Mouse (Mus musculus): ENCODE measurements around the gene Kdf1. TPM values are rescaled to one million over a fixed set of nuclear protein-coding genes. Genes with fewer than 3 reads are reported as not detected.
"Not testable (repeated sequence)": the region's sequence is repeated elsewhere in the genome, so short reads cannot be mapped to it uniquely, and the experiment has no call there.

The Kdf1 gene
- polyA plus RNA-seq, 1 experiment from 2014 or later = 0.50 TPM

DNA sequence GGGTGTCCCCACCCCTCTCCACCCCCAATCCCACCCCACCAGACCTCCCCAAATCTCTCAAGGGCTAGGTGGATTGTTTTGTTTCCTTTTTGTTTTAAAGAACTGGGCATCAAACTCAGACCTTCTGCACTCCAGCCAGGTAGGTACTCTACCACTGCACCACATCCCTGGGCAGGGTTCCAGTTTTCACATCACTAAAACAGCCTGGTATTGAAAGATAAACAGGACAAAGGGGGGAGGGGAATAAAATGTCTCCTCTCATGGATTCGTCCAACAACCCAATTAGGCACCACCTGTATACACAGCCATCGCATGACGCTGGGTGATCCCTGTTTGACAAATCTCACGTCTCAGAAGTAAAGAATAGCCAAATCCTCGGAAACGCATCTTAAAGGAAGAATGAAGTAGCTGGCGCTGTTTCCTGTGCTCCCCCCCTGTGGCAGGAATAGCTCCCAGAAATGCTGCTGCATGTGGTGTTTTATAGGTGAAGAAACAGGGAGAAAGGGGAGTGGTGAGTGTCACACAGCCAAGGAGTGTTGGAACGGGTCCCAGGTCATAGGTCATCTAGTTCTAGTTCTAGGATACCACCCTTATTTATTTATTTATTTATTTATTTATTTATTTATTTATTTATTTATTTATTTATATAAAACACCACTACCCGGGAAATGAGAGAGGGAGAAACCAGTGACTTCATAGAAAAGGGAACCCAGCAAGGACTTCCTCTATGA is 13.8 kb upstream of the Kdf1 start:
- Histone ChIP-seq H3K9ac (ENCODE audit: low read depth, low read length) (no peak overlapping the region), H3K36me3 (ENCODE audit: control insufficient read depth, insufficient read depth, low read length) (no peaks in the 10 kb centered on the region), H3K4me3 (ENCODE audit: low read length) (no peak overlapping the region), H3K9me3 (ENCODE audit: control insufficient read depth, low read length) (no peaks in the 10 kb centered on the region), H3K4me1 (ENCODE audit: control insufficient read depth, insufficient read depth, low read depth, low read length) (no peaks in the 10 kb centered on the region), H3K27ac (ENCODE audit: low read depth, low read length) (no peak overlapping the region), H3K4me2 (ENCODE audit: low read length) (no peak overlapping the region), H3K27me3 (replicated peaks; ENCODE audit: control insufficient read depth, insufficient read depth, low read length) (peaks cover 16% of the 10 kb centered on the region)
- WGBS = 70% methylated on average over 9 of the region's 9 CpGs
- no peak for ATAC-seq

DNA sequence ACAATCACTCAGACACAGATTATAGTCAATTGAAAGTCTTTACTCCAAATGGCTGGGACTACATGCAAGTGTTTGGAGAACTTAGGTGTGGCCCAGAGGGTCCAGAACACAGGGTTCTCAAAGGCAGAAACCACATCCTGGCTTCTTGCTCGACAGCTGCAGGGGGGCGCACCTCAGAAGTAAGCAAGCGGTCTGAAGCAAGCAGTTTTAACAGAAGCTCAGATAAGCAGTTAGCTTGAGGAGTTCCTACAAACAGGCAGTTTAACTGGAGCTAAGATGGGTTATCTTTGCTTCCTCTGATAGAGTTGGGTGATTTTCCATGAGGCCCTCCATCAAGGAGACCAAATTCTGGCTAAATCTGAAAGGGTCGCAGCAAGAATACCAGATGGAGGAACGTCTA is 12.2 kb upstream of the Kdf1 start:
- no peak for ATAC-seq
- H3K27me3 ChIP-seq (replicated peaks; ENCODE audit: control insufficient read depth, insufficient read depth, low read length) = peaks cover 6% of the 10 kb centered on the region
- no peaks in the 10 kb centered on the region for H3K4me1 ChIP-seq (ENCODE audit: control insufficient read depth, insufficient read depth, low read depth, low read length)
- H3K9ac ChIP-seq (ENCODE audit: low read depth, low read length) = no peak overlapping the region
- no peak overlapping the region for H3K4me2 ChIP-seq (ENCODE audit: low read length)
- no peak overlapping the region for H3K4me3 ChIP-seq (ENCODE audit: low read length)
- no peaks in the 10 kb centered on the region for H3K9me3 ChIP-seq (ENCODE audit: control insufficient read depth, low read length)
- no peak overlapping the region for H3K27ac ChIP-seq (ENCODE audit: low read depth, low read length)
- 73% methylated on average over 5 of the region's 5 CpGs for WGBS
- no peaks in the 10 kb centered on the region for H3K36me3 ChIP-seq (ENCODE audit: control insufficient read depth, insufficient read depth, low read length)

DNA sequence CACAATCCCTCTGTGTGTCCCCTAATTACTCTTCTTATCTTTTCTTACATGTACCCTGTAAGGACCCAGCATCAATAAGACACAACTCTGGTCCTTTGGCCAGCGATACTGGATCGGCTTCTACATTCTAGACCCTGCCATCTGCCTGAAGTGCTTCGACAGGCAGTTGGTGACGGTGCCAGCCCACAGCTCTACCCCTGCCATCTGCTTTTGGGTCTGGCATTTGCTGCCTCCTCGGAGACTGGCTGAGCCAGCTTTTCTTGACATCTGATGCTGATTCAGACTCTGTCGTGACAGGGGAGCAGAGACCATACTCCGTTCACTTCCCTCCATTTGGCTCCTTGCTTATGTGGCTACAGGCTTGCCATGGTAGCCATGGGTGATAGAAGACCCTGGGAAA is 9.8 kb upstream of the Kdf1 start:
- 60% methylated on average over 7 of the region's 7 CpGs for WGBS
- Histone ChIP-seq H3K27me3 (replicated peaks; ENCODE audit: control insufficient read depth, insufficient read depth, low read length) (peaks cover 2% of the 10 kb centered on the region; the same call in 1 of the 2 replicates), H3K9me3 (ENCODE audit: control insufficient read depth, low read length) (no peaks in the 10 kb centered on the region), H3K4me1 (ENCODE audit: control insufficient read depth, insufficient read depth, low read depth, low read length) (no peaks in the 10 kb centered on the region), H3K9ac (ENCODE audit: low read depth, low read length) (no peak overlapping the region), H3K36me3 (ENCODE audit: control insufficient read depth, insufficient read depth, low read length) (no peaks in the 10 kb centered on the region), H3K4me2 (ENCODE audit: low read length) (no peak overlapping the region), H3K4me3 (ENCODE audit: low read length) (no peak overlapping the region), H3K27ac (ENCODE audit: low read depth, low read length) (0 out of 2 replicates have a peak overlapping the region, but pooled peaks have one; percentile 24)
- peak; percentile 74; the same call in 1 of the 2 replicates for ATAC-seq

DNA sequence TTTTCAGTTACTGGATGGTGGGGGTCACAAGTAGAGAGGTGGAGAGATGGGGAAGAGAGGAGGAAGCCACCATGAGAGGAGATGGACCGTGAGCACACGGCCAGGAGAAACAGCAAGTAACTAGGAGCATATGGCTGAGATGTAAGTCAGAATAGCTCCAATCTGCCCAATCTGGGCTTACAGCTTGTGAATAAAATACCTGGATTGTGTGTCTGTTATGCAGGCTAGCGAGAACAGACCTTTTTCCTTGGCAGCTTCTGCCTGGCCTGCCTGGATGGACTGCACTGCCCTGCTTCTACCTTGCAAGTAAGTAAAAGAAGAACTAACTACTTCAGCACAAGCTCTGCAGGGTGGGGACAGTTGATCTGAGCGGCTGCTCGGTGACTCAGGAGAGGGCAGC is 7.7 kb upstream of the Kdf1 start:
- Histone ChIP-seq H3K27ac (ENCODE audit: low read depth, low read length) (no peak overlapping the region), H3K9me3 (ENCODE audit: control insufficient read depth, low read length) (no peaks in the 10 kb centered on the region), H3K4me2 (ENCODE audit: low read length) (no peak overlapping the region), H3K36me3 (ENCODE audit: control insufficient read depth, insufficient read depth, low read length) (no peaks in the 10 kb centered on the region), H3K4me1 (ENCODE audit: control insufficient read depth, insufficient read depth, low read depth, low read length) (no peaks in the 10 kb centered on the region), H3K4me3 (ENCODE audit: low read length) (no peak overlapping the region), H3K27me3 (replicated peaks; ENCODE audit: control insufficient read depth, insufficient read depth, low read length) (peaks cover 5% of the 10 kb centered on the region; the same call in 1 of the 2 replicates), H3K9ac (ENCODE audit: low read depth, low read length) (no peak overlapping the region)
- no peak for ATAC-seq
- WGBS = 84% methylated on average over 5 of the region's 5 CpGs

DNA sequence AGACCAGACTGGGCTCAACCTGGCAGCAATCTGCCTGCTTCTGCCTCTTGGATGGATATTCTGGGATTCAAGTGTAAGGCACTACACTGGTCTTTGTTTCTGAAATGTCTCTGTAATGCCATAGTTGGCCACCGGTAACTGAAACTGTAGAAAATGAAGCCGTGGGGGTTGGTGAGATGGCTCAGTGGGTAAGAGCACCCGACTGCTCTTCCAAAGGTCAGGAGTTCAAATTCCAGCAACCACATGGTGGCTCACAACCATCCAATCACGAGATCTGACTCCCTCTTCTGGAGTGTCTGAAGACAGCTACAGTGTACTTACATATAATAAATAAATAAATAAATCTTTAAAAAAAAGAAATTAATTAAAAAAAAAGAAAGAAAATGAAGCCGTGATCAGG is 6.3 kb upstream of the Kdf1 start:
- H3K36me3 ChIP-seq (ENCODE audit: control insufficient read depth, insufficient read depth, low read length); H3K27me3 ChIP-seq (replicated peaks; ENCODE audit: control insufficient read depth, insufficient read depth, low read length): not testable (repeated sequence)

DNA sequence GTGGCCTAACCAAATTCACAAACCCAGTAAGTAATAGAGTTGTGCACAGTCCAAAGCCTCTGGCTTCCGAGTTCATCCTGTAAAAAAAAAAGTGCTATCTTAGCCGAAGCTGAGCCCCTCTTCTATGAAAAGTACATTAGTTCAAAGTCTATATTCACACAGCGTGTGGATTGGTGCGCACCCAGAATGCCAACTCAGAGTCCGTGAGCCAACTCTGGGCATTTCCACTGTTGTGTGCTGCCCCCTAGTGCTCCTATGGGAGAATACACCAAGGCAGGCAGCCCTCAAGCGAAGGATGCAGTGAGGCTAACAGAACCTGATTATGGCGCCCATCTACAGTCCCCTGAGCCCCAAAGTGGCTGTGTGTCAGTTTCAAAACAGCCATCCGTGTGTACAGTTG is 5.8 kb upstream of the Kdf1 start:
- no peak overlapping the region for H3K27ac ChIP-seq (ENCODE audit: low read depth, low read length)
- no peak overlapping the region for H3K4me3 ChIP-seq (ENCODE audit: low read length)
- H3K27me3 ChIP-seq (replicated peaks; ENCODE audit: control insufficient read depth, insufficient read depth, low read length) = peaks cover 13% of the 10 kb centered on the region
- WGBS = 13% methylated on average over 8 of the region's 8 CpGs
- peak; percentile 67 for ATAC-seq
- H3K9me3 ChIP-seq (ENCODE audit: control insufficient read depth, low read length) = no peaks in the 10 kb centered on the region
- H3K9ac ChIP-seq (ENCODE audit: low read depth, low read length) = no peak overlapping the region
- no peaks in the 10 kb centered on the region for H3K4me1 ChIP-seq (ENCODE audit: control insufficient read depth, insufficient read depth, low read depth, low read length)
- no peaks in the 10 kb centered on the region for H3K36me3 ChIP-seq (ENCODE audit: control insufficient read depth, insufficient read depth, low read length)
- H3K4me2 ChIP-seq (ENCODE audit: low read length) = no peak overlapping the region

More for the DNA sequence above, 6.3 kb upstream of the Kdf1 start:
- H3K4me1 ChIP-seq (ENCODE audit: control insufficient read depth, insufficient read depth, low read depth, low read length); H3K27ac ChIP-seq (ENCODE audit: low read depth, low read length); ATAC-seq; H3K4me2 ChIP-seq (ENCODE audit: low read length); H3K9me3 ChIP-seq (ENCODE audit: control insufficient read depth, low read length); H3K4me3 ChIP-seq (ENCODE audit: low read length); H3K9ac ChIP-seq (ENCODE audit: low read depth, low read length): not testable (repeated sequence)
- WGBS = 60% methylated on average over 4 of the region's 5 CpGs

DNA sequence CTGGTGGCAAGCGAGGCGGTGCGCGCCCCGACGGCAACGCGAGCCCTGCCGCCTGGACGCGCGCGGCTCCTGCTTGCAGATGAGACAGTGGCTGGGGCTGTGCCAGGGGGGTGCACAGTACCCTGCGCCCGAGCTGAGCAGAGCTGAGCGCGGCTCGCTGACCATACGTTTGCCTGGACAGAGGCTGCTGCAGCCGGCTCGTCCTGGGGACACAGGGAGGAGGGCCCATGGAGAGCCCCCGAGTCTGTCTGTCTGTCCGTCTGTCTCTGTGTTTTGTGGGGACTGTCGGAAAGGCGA is 554 bp downstream of the Kdf1 start:
- ATAC-seq = no peak
- H3K4me2 ChIP-seq (ENCODE audit: low read length) = peak overlapping the region; percentile 47
- H3K36me3 ChIP-seq (ENCODE audit: control insufficient read depth, insufficient read depth, low read length) = no peaks in the 10 kb centered on the region
- H3K27me3 ChIP-seq (replicated peaks; ENCODE audit: control insufficient read depth, insufficient read depth, low read length) = peaks cover 42% of the 10 kb centered on the region
- no peak overlapping the region; the same call in 1 of the 2 replicates for H3K9ac ChIP-seq (ENCODE audit: low read depth, low read length)
- H3K4me3 ChIP-seq (ENCODE audit: low read length) = peak overlapping the region; percentile 36
- no peaks in the 10 kb centered on the region for H3K9me3 ChIP-seq (ENCODE audit: control insufficient read depth, low read length)
- H3K4me1 ChIP-seq (ENCODE audit: control insufficient read depth, insufficient read depth, low read depth, low read length) = peaks cover 6% of the 10 kb centered on the region; the same call in 1 of the 2 replicates
- no peak overlapping the region for H3K27ac ChIP-seq (ENCODE audit: low read depth, low read length)
- WGBS = 4% methylated on average over 24 of the region's 25 CpGs

DNA sequence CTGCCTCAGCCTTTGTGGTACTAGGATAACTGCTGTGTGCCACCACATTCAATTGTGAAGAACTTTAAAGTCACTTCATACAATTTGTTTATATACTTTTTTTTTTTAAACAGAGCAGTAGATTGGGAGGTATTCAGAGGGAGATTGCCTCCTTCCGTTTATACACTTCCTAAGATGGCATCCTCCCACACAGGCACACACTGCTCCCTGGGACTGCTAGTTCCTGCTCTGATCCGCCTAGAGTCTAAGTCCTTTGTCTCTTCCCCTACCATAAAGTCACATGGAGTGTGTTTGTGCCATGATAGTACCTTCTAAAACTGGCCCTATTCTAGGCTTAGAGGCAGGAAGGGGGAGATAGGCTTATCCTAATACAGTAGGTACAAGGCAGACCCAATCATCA is 2.7 kb downstream of the Kdf1 start:
- no peak overlapping the region for H3K9ac ChIP-seq (ENCODE audit: low read depth, low read length)
- ATAC-seq = no peak
- H3K36me3 ChIP-seq (ENCODE audit: control insufficient read depth, insufficient read depth, low read length) = no peaks in the 10 kb centered on the region
- no peak overlapping the region for H3K4me2 ChIP-seq (ENCODE audit: low read length)
- 72% methylated on average over 2 of the region's 2 CpGs for whole genome bisulfite sequencing
- no peak overlapping the region for H3K4me3 ChIP-seq (ENCODE audit: low read length)
- peaks cover 6% of the 10 kb centered on the region; the same call in 1 of the 2 replicates for H3K4me1 ChIP-seq (ENCODE audit: control insufficient read depth, insufficient read depth, low read depth, low read length)
- H3K27me3 ChIP-seq (replicated peaks; ENCODE audit: control insufficient read depth, insufficient read depth, low read length) = peaks cover 36% of the 10 kb centered on the region
- no peaks in the 10 kb centered on the region for H3K9me3 ChIP-seq (ENCODE audit: control insufficient read depth, low read length)
- no peak overlapping the region for H3K27ac ChIP-seq (ENCODE audit: low read depth, low read length)

DNA sequence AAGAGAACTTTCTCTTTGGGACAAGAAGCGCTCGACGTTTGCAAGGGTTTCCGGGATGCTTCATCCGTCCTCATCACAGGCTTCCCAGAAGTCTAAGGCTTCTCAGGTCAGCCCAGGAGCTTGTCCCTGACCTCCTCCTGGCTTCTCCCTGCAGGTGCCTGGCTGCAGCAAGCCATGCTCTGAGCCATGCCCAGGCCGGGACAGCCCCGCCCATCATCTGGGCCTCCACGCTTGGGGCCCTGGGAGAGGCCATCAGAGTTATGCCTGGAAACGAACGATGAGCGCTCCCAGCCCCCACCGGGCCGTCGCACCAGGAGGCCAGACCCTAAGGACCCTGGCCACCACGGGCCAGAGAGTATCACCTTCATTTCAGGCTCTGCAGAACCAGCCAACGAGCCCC is 9.0 kb downstream of the Kdf1 start:
- no peaks in the 10 kb centered on the region for H3K9me3 ChIP-seq (ENCODE audit: control insufficient read depth, low read length)
- H3K4me1 ChIP-seq (ENCODE audit: control insufficient read depth, insufficient read depth, low read depth, low read length) = no peaks in the 10 kb centered on the region
- 75% methylated on average over 16 of the region's 16 CpGs for WGBS
- H3K27me3 ChIP-seq (replicated peaks; ENCODE audit: control insufficient read depth, insufficient read depth, low read length) = no peaks in the 10 kb centered on the region
- no peak for ATAC-seq
- H3K4me2 ChIP-seq (ENCODE audit: low read length) = no peak overlapping the region
- no peak overlapping the region for H3K9ac ChIP-seq (ENCODE audit: low read depth, low read length)
- H3K27ac ChIP-seq (ENCODE audit: low read depth, low read length) = no peak overlapping the region
- H3K36me3 ChIP-seq (ENCODE audit: control insufficient read depth, insufficient read depth, low read length) = peaks cover 15% of the 10 kb centered on the region
- H3K4me3 ChIP-seq (ENCODE audit: low read length) = no peak overlapping the region

Measured in hindbrain, embryonic 16.5 days (tissue).